Mouse (Mus musculus) forebrain, embryonic 10.5 days (tissue): Measurements from ENCODE around the gene Tbc1d24. TPM values are rescaled to one million over a fixed set of nuclear protein-coding genes. Genes with fewer than 3 reads are reported as not detected.
A peak's percentile ranks its signal among the peaks of the same experiment; 100 is the strongest.

Source experiments
- DNase-seq: peaks from one replicate; pipeline ENCODE4 v3.0.0-alpha.2; 2017; ENCODE audit warnings: low spot score; ENCODE audit errors: extremely low spot score
- H3K27ac ChIP-seq: fragments of 300-500 bp; sonication (generic); 2 replicates; pipeline ENCODE4 v1.5.1; 2016; ENCODE audit warnings: mild to moderate bottlenecking
- H3K27me3 ChIP-seq: fragments of 300-500 bp; sonication (generic); 2 replicates; pipeline ENCODE4 v1.6.1; 2016; ENCODE audit warnings: mild to moderate bottlenecking; ENCODE audit not compliant: poor library complexity, severe bottlenecking
- H3K36me3 ChIP-seq: fragments of 300-500 bp; sonication (generic); replicated peaks from 2 replicates; pipeline ENCODE4 v1.6.1; 2016; ENCODE audit warnings: mild to moderate bottlenecking, moderate library complexity
- H3K4me1 ChIP-seq: fragments of 300-500 bp; sonication (generic); 2 replicates; pipeline ENCODE4 v1.6.1; 2016
- H3K4me3 ChIP-seq: fragments of 300-500 bp; sonication (generic); 2 replicates; pipeline ENCODE4 v1.5.1; 2016; ENCODE audit warnings: mild to moderate bottlenecking, moderate library complexity
- H3K9me3 ChIP-seq: fragments of 300-500 bp; sonication (generic); 2 replicates; pipeline ENCODE4 v1.6.1; 2016; ENCODE audit warnings: mild to moderate bottlenecking, moderate library complexity
- WGBS: fragments of 180-500 bp; shearing (Covaris S2); methylation state at CpG from one replicate; pipeline ENCODE4 v1.1.7; 2016; 5-methylcytosine and 5-hydroxymethylcytosine counted together
- polyA plus RNA-seq: library from polyadenylated mRNA; unstranded; fragments of >200 nt; fragmentation: Nextera tagmentation; extraction: Ambion mirVana; gene quantifications from 2 replicates; pipeline ENCODE4 v1.2.1, GENCODE M21; 2016

The Tbc1d24 gene
- polyA plus RNA-seq, 1 experiment from 2014 or later: 7.5 TPM

- Histone ChIP-seq H3K4me1 (peaks cover 21% of the 10 kb centered on the region), H3K27ac (no peak overlapping the region), H3K9me3 (no peaks in the 10 kb centered on the region), H3K4me3 (no peak overlapping the region), H3K27me3 (no peaks in the 10 kb centered on the region), H3K36me3 (peaks cover 77% of the 10 kb centered on the region)
- 93% methylated on average over 5 of the region's 5 CpGs for WGBS
- DNase-seq: no peak
Observed at GRCm38 (mm10) chr17:24223513-24223912, 18.2 kb upstream of the Tbc1d24 start.

GRCm38 (mm10) chr17:24222653-24223052 lies 17.3 kb upstream of the Tbc1d24 start:
- H3K27ac ChIP-seq: no peak overlapping the region
- no peak for DNase-seq
- H3K4me3 ChIP-seq: no peak overlapping the region
- peaks cover 21% of the 10 kb centered on the region for H3K4me1 ChIP-seq
- WGBS: 82% methylated on average over 6 of the region's 6 CpGs
- no peaks in the 10 kb centered on the region for H3K9me3 ChIP-seq
- H3K27me3 ChIP-seq: no peaks in the 10 kb centered on the region
- H3K36me3 ChIP-seq: peaks cover 77% of the 10 kb centered on the region

GRCm38 (mm10) chr17:24220435-24221411 lies 15.4 kb upstream of the Tbc1d24 start, which contains the start of gene Tedc2:
Tedc2 (minus strand) TSS chr17:24220851.
- no peaks in the 10 kb centered on the region for H3K9me3 ChIP-seq
- DNase-seq: peak; percentile 93
- WGBS: 6% methylated on average over 41 of the region's 41 CpGs
- peaks cover 77% of the 10 kb centered on the region for H3K36me3 ChIP-seq
- peaks cover 24% of the 10 kb centered on the region for H3K4me1 ChIP-seq
- H3K4me3 ChIP-seq: peak within 1 kb of the TSS; percentile 82
- H3K27me3 ChIP-seq: no peaks in the 10 kb centered on the region
- H3K27ac ChIP-seq: peak within 1 kb of the TSS; percentile 90

GRCm38 (mm10) chr17:24216836-24217235 lies 11.5 kb upstream of the Tbc1d24 start:
- Histone ChIP-seq H3K9me3 (no peaks in the 10 kb centered on the region), H3K27ac (no peak overlapping the region), H3K4me1 (peaks cover 33% of the 10 kb centered on the region), H3K4me3 (no peak overlapping the region), H3K36me3 (peaks cover 57% of the 10 kb centered on the region), H3K27me3 (no peaks in the 10 kb centered on the region)
- 69% methylated on average over 4 of the region's 4 CpGs for WGBS
- peak; percentile 22 for DNase-seq

- peaks cover 43% of the 10 kb centered on the region for H3K36me3 ChIP-seq
- peaks cover 48% of the 10 kb centered on the region for H3K4me1 ChIP-seq
- no peak for DNase-seq
Observed at GRCm38 (mm10) chr17:24213186-24213585, 7.8 kb upstream of the Tbc1d24 start.

GRCm38 (mm10) chr17:24212441-24213018 lies 7.2 kb upstream of the Tbc1d24 start:
- H3K36me3 ChIP-seq: peaks cover 37% of the 10 kb centered on the region
- H3K4me3 ChIP-seq: peak overlapping the region; percentile 66
- DNase-seq: no peak
- peaks cover 41% of the 10 kb centered on the region for H3K27me3 ChIP-seq
- 21% methylated on average over 5 of the region's 5 CpGs for WGBS
- no peaks in the 10 kb centered on the region for H3K9me3 ChIP-seq
- H3K27ac ChIP-seq: peak overlapping the region; percentile 88; the same call in 1 of the 2 replicates
- H3K4me1 ChIP-seq: peaks cover 55% of the 10 kb centered on the region

More at GRCm38 (mm10) chr17:24213186-24213585, 7.8 kb upstream of the Tbc1d24 start:
- no peak overlapping the region for H3K27ac ChIP-seq
- H3K4me3 ChIP-seq: no peak overlapping the region
- H3K27me3 ChIP-seq: peaks cover 34% of the 10 kb centered on the region
- WGBS: 80% methylated on average over 6 of the region's 6 CpGs
- no peaks in the 10 kb centered on the region for H3K9me3 ChIP-seq

GRCm38 (mm10) chr17:24211631-24212440 lies 6.5 kb upstream of the Tbc1d24 start:
- Histone ChIP-seq H3K9me3 (no peaks in the 10 kb centered on the region), H3K4me1 (peaks cover 60% of the 10 kb centered on the region), H3K4me3 (peak overlapping the region; percentile 66), H3K36me3 (peaks cover 30% of the 10 kb centered on the region), H3K27ac (peak overlapping the region; percentile 88), H3K27me3 (peaks cover 48% of the 10 kb centered on the region)
- peak; percentile 79 for DNase-seq
- 2% methylated on average over 37 of the region's 37 CpGs for WGBS

- Histone ChIP-seq H3K27ac (peak overlapping the region; percentile 88), H3K4me3 (peak overlapping the region; percentile 66), H3K36me3 (peaks cover 17% of the 10 kb centered on the region), H3K4me1 (peaks cover 71% of the 10 kb centered on the region), H3K9me3 (no peaks in the 10 kb centered on the region), H3K27me3 (peaks cover 59% of the 10 kb centered on the region)
- no peak for DNase-seq
- WGBS: 76% methylated on average over 3 of the region's 3 CpGs
Observed at GRCm38 (mm10) chr17:24210591-24210990, 5.2 kb upstream of the Tbc1d24 start.

GRCm38 (mm10) chr17:24209916-24210240 lies 4.5 kb upstream of the Tbc1d24 start:
- peaks cover 59% of the 10 kb centered on the region for H3K27me3 ChIP-seq
- peak overlapping the region; percentile 67 for H3K4me3 ChIP-seq
- H3K27ac ChIP-seq: peak overlapping the region; percentile 90
- 75% methylated on average over 3 of the region's 3 CpGs for WGBS
- H3K9me3 ChIP-seq: no peaks in the 10 kb centered on the region
- H3K36me3 ChIP-seq: peaks cover 10% of the 10 kb centered on the region
- H3K4me1 ChIP-seq: peaks cover 78% of the 10 kb centered on the region
- DNase-seq: no peak

- Histone ChIP-seq H3K36me3 (peaks cover 4% of the 10 kb centered on the region), H3K9me3 (no peaks in the 10 kb centered on the region), H3K4me3 (peak within 1 kb of the TSS; percentile 67), H3K27me3 (peaks cover 63% of the 10 kb centered on the region), H3K4me1 (peaks cover 84% of the 10 kb centered on the region), H3K27ac (peak within 1 kb of the TSS; percentile 90)
- DNase-seq: peak; percentile 72
- WGBS: 2% methylated on average over 42 of the region's 43 CpGs
Observed at GRCm38 (mm10) chr17:24209043-24209915, 3.9 kb upstream of the Tbc1d24 start, which contains the start of gene Ntn3. Ntn3 (minus strand) TSS chr17:24209531.

- peak overlapping the region; percentile 67 for H3K4me3 ChIP-seq
- 2% methylated on average over 29 of the region's 29 CpGs for WGBS
- peak overlapping the region; percentile 90 for H3K27ac ChIP-seq
- no peaks in the 10 kb centered on the region for H3K36me3 ChIP-seq
- DNase-seq: peak; percentile 57
- peaks cover 88% of the 10 kb centered on the region for H3K4me1 ChIP-seq
- peaks cover 63% of the 10 kb centered on the region for H3K27me3 ChIP-seq
- no peaks in the 10 kb centered on the region for H3K9me3 ChIP-seq
Observed at GRCm38 (mm10) chr17:24208641-24209042, 3.3 kb upstream of the Tbc1d24 start.
